Mouse (Mus musculus): Measurements from ENCODE around the gene Itga9. TPM values are rescaled to one million over a fixed set of nuclear protein-coding genes. Genes with fewer than 3 reads are reported as not detected.

The Itga9 gene
- polyA plus RNA-seq, 1 experiment from 2014 or later, result 8.3 TPM

DNA sequence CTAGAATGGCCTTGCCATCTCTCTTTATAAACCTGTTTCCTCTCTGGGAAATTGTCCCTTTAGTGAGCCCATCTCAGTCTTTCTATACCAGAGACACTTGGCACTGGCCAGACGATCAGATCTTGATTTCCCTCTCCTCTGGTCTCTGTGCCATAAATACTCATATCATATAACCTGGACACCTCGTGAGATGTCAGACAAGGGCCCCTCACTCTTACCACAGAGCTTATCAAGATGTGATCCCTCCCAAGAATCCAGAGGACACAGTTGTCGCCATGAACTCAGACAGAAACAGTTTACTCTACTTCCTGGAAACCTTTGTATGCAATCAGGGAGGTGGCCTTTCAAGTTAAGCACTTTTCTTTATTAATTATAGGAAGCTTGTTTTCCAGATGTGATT is 127.1 kb downstream of the Itga9 start:
- Histone ChIP-seq H3K4me2 (no peak overlapping the region), H3K27ac (ENCODE audit: low read depth, low read length) (no peak overlapping the region), H3K4me1 (ENCODE audit: control insufficient read depth, insufficient read depth, low read length) (peaks cover 37% of the 10 kb centered on the region), H3K27me3 (ENCODE audit: control insufficient read depth, insufficient read depth, low read length) (no peaks in the 10 kb centered on the region), H3K36me3 (ENCODE audit: control insufficient read depth, insufficient read depth, low read length) (no peaks in the 10 kb centered on the region), H3K9ac (ENCODE audit: low read depth, low read length) (no peak overlapping the region), H3K4me3 (ENCODE audit: low read depth, low read length) (no peak overlapping the region), H3K9me3 (replicated peaks; ENCODE audit: control insufficient read depth, low read length) (no peaks in the 10 kb centered on the region)
- no peak for ATAC-seq (replicated peaks; ENCODE audit: insufficient number of reproducible peaks, low FRiP score, low TSS enrichment)
- 45% methylated on average over 3 of the region's 3 CpGs for WGBS (ENCODE audit: insufficient replicate concordance)

DNA sequence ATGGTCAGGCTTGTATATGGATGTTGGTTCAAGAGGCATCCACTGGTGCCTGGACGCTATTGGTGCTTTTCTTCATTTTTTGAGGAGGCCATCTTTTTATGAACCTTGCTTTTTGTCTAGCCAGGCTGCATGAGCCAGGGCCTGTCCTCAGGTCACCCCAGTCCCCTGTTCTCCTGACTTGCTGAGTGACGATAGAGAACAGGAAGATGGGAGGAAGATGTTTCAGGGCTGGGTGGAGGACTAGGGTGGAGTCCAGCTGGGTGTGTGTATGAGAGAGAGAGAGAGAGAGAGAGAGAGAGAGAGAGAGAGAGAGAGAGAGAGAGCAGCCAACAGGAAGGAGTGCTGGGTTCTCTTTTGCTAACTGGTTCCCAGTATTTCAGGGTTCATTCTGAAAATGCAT is 130.6 kb downstream of the Itga9 start:
- H3K27ac ChIP-seq (ENCODE audit: low read depth, low read length), result no peak overlapping the region
- H3K27me3 ChIP-seq (ENCODE audit: control insufficient read depth, insufficient read depth, low read length), result no peaks in the 10 kb centered on the region
- H3K9me3 ChIP-seq (replicated peaks; ENCODE audit: control insufficient read depth, low read length), result no peaks in the 10 kb centered on the region
- no peak for ATAC-seq (replicated peaks; ENCODE audit: insufficient number of reproducible peaks, low FRiP score, low TSS enrichment)
- no peaks in the 10 kb centered on the region for H3K36me3 ChIP-seq (ENCODE audit: control insufficient read depth, insufficient read depth, low read length)
- no peak overlapping the region for H3K4me2 ChIP-seq
- 63% methylated on average over 2 of the region's 2 CpGs for WGBS (ENCODE audit: insufficient replicate concordance)
- no peak overlapping the region for H3K9ac ChIP-seq (ENCODE audit: low read depth, low read length)
- peaks cover 21% of the 10 kb centered on the region for H3K4me1 ChIP-seq (ENCODE audit: control insufficient read depth, insufficient read depth, low read length)
- no peak overlapping the region for H3K4me3 ChIP-seq (ENCODE audit: low read depth, low read length)

DNA sequence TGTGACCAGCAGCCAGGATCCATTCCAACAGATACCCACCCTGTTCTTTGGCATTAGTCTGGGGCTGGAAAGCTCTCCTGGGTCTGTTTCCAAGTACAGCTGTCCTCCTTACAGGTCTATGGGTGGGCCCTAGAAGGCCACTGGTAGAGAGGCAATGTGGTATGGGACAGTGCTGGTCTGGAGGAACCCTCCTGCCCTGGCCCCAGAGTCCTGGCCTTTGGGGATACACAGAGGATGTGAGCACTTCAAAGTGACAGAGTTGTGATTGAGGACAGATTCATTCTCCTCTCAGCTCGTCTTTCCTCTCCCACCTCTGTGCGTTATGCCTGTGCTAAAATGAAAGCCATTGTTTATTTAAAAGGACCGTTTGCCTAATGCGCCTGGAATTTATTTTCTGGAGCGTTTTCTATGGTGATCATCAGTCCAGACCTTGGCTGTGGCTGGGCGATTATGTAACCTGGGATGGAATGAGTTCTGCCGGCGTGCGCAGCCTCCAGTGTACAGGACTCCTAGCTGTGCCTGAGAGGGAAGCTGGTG is 131.2 kb downstream of the Itga9 start:
- Histone ChIP-seq H3K27me3 (ENCODE audit: control insufficient read depth, insufficient read depth, low read length) (no peaks in the 10 kb centered on the region), H3K36me3 (ENCODE audit: control insufficient read depth, insufficient read depth, low read length) (no peaks in the 10 kb centered on the region), H3K27ac (ENCODE audit: low read depth, low read length) (no peak overlapping the region), H3K4me1 (ENCODE audit: control insufficient read depth, insufficient read depth, low read length) (peaks cover 19% of the 10 kb centered on the region), H3K9me3 (replicated peaks; ENCODE audit: control insufficient read depth, low read length) (no peaks in the 10 kb centered on the region), H3K9ac (ENCODE audit: low read depth, low read length) (no peak overlapping the region), H3K4me2 (no peak overlapping the region), H3K4me3 (ENCODE audit: low read depth, low read length) (no peak overlapping the region)
- WGBS (ENCODE audit: insufficient replicate concordance), result 41% methylated on average over 9 of the region's 9 CpGs
- ATAC-seq (replicated peaks; ENCODE audit: insufficient number of reproducible peaks, low FRiP score, low TSS enrichment), result peak; percentile 50; the same call in 1 of the 2 replicates

DNA sequence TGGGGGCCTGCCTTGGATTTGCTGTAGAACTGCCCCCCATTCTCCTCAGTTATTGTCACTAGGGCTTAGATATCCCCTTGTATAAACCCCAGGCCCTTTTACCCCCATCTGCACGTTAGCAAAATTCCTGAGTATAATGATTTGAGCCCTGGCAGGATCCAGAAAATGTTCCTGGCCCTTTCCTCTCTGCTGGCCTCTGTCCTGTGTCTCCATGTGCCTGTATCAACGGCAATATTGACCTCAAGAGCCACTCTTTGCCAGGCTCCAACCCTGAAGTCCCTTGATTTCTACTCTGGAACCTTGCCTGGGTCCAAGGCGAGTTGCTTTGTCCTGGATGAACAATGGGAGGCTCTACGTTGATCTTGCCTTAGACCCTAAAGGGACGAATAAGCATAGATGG is 131.8 kb downstream of the Itga9 start:
- 82% methylated on average over 5 of the region's 5 CpGs for WGBS (ENCODE audit: insufficient replicate concordance)
- no peak for ATAC-seq (replicated peaks; ENCODE audit: insufficient number of reproducible peaks, low FRiP score, low TSS enrichment)
- no peak overlapping the region for H3K4me2 ChIP-seq
- H3K27me3 ChIP-seq (ENCODE audit: control insufficient read depth, insufficient read depth, low read length), result no peaks in the 10 kb centered on the region
- H3K36me3 ChIP-seq (ENCODE audit: control insufficient read depth, insufficient read depth, low read length), result no peaks in the 10 kb centered on the region
- H3K4me1 ChIP-seq (ENCODE audit: control insufficient read depth, insufficient read depth, low read length), result peaks cover 19% of the 10 kb centered on the region
- no peaks in the 10 kb centered on the region for H3K9me3 ChIP-seq (replicated peaks; ENCODE audit: control insufficient read depth, low read length)
- no peak overlapping the region for H3K4me3 ChIP-seq (ENCODE audit: low read depth, low read length)
- no peak overlapping the region for H3K9ac ChIP-seq (ENCODE audit: low read depth, low read length)
- no peak overlapping the region for H3K27ac ChIP-seq (ENCODE audit: low read depth, low read length)

DNA sequence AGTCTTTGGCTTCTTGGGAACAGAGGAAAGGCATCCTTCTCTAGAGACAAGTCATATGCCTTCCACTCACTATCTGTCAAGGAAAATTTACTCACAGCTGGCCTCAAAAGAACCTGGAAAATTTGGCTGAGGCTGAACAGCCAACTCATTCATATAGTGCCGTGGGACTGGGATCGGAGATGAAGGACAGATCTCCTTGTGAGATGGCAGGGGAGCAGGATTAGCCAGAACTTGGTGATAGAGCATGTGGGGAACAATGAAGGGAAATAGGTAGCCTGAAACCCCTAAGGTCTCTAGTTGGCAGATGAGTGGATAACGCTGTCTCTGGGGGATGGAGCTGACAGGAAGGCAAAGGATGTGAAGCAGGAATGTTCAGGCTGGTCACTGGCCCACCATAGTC is 132.6 kb downstream of the Itga9 start:
- Histone ChIP-seq H3K9me3 (replicated peaks; ENCODE audit: control insufficient read depth, low read length) (no peaks in the 10 kb centered on the region), H3K9ac (ENCODE audit: low read depth, low read length) (no peak overlapping the region), H3K4me1 (ENCODE audit: control insufficient read depth, insufficient read depth, low read length) (peaks cover 16% of the 10 kb centered on the region), H3K27ac (ENCODE audit: low read depth, low read length) (no peak overlapping the region), H3K27me3 (ENCODE audit: control insufficient read depth, insufficient read depth, low read length) (no peaks in the 10 kb centered on the region), H3K4me3 (ENCODE audit: low read depth, low read length) (no peak overlapping the region), H3K36me3 (ENCODE audit: control insufficient read depth, insufficient read depth, low read length) (no peaks in the 10 kb centered on the region), H3K4me2 (no peak overlapping the region)
- ATAC-seq (replicated peaks; ENCODE audit: insufficient number of reproducible peaks, low FRiP score, low TSS enrichment), result no peak
- WGBS (ENCODE audit: insufficient replicate concordance), result 69% methylated on average over 3 of the region's 3 CpGs

DNA sequence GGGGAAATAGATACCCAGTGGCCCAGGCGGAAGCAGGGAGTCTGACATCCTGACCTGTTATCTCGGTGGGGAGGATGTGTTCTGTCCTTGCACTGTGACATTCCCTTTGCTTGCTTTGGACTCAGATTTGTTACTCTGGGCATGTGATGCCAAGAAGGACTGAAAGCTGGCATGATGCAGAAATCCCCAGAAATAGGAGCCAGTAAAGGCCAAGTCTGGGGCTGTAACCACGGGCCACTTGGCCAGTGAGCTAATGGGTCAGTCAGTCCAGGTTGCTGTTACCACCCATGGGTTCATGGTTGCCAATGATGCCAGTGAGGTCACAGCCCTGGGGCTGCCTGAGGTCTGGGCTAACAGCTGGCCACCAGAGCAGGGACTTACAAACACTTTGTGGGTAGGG is 133.2 kb downstream of the Itga9 start:
- peaks cover 16% of the 10 kb centered on the region for H3K4me1 ChIP-seq (ENCODE audit: control insufficient read depth, insufficient read depth, low read length)
- H3K36me3 ChIP-seq (ENCODE audit: control insufficient read depth, insufficient read depth, low read length), result no peaks in the 10 kb centered on the region
- H3K27ac ChIP-seq (ENCODE audit: low read depth, low read length), result no peak overlapping the region
- no peaks in the 10 kb centered on the region for H3K9me3 ChIP-seq (replicated peaks; ENCODE audit: control insufficient read depth, low read length)
- WGBS (ENCODE audit: insufficient replicate concordance), result 61% methylated on average over 3 of the region's 3 CpGs
- no peaks in the 10 kb centered on the region for H3K27me3 ChIP-seq (ENCODE audit: control insufficient read depth, insufficient read depth, low read length)
- no peak overlapping the region for H3K4me3 ChIP-seq (ENCODE audit: low read depth, low read length)
- no peak overlapping the region for H3K4me2 ChIP-seq
- no peak overlapping the region for H3K9ac ChIP-seq (ENCODE audit: low read depth, low read length)
- no peak for ATAC-seq (replicated peaks; ENCODE audit: insufficient number of reproducible peaks, low FRiP score, low TSS enrichment)

DNA sequence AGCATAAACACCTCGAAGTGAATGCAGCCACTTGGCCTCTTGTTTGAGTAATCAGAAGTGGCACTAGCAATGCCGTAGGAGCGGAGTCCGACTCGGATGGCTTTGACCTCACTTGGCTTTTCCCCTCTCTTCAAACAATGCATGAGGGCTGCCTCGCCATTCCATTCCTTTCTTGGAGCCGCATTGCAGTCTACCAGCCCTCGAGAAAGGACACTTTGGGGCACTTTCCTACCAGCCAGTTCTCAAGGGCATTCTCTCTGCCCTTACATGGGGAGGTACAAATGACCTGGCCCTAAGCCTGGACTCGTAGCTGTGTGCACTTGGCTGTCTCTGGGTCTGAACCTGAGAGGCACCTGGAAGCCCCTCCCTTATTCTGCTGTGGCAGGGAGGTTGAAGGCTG is 134.8 kb downstream of the Itga9 start:
- no peaks in the 10 kb centered on the region for H3K9me3 ChIP-seq (replicated peaks; ENCODE audit: control insufficient read depth, low read length)
- no peak; the same call in 1 of the 2 replicates for ATAC-seq (replicated peaks; ENCODE audit: insufficient number of reproducible peaks, low FRiP score, low TSS enrichment)
- H3K27ac ChIP-seq (ENCODE audit: low read depth, low read length), result no peak overlapping the region
- H3K4me1 ChIP-seq (ENCODE audit: control insufficient read depth, insufficient read depth, low read length), result peaks cover 16% of the 10 kb centered on the region
- H3K36me3 ChIP-seq (ENCODE audit: control insufficient read depth, insufficient read depth, low read length), result no peaks in the 10 kb centered on the region; the same call in 1 of the 2 replicates
- no peak overlapping the region for H3K4me2 ChIP-seq
- no peak overlapping the region for H3K9ac ChIP-seq (ENCODE audit: low read depth, low read length)
- no peak overlapping the region for H3K4me3 ChIP-seq (ENCODE audit: low read depth, low read length)
- WGBS (ENCODE audit: insufficient replicate concordance), result 66% methylated on average over 9 of the region's 9 CpGs
- H3K27me3 ChIP-seq (ENCODE audit: control insufficient read depth, insufficient read depth, low read length), result no peaks in the 10 kb centered on the region

DNA sequence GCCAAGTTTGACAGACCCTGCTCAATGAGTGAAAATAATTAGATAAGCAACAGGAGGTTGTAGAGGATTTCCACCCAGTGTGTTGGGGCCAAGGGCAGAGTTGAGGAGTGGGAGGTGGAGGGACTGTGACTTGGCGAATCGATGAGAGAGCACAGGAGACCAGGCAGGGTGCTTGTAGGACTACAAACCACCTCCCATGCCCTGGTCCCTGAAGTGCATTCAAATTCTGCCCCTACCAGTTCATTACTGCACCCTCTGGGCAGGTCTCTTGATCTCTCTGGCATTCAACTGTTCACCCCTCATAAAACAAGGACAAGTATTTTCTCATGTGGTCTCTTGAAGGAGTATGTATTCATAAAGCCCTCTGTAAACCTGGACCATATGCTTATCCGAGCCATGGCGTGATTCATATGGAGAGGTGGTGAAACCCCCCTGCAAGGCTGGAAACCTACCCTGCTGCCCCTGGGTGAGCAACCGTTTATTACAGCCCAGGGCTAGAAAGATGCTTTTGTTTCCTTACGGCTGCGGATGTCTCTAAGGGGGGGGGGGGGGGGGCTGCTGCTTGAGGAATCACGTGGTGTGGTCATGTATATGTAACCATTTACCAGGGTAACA is 143.0 kb downstream of the Itga9 start:
- Histone ChIP-seq H3K4me2 (no peak overlapping the region), H3K27ac (ENCODE audit: low read depth, low read length) (no peak overlapping the region), H3K4me3 (ENCODE audit: low read depth, low read length) (no peak overlapping the region), H3K36me3 (ENCODE audit: control insufficient read depth, insufficient read depth, low read length) (no peaks in the 10 kb centered on the region; the same call in 1 of the 2 replicates), H3K4me1 (ENCODE audit: control insufficient read depth, insufficient read depth, low read length) (no peaks in the 10 kb centered on the region), H3K9ac (ENCODE audit: low read depth, low read length) (no peak overlapping the region), H3K9me3 (replicated peaks; ENCODE audit: control insufficient read depth, low read length) (no peaks in the 10 kb centered on the region), H3K27me3 (ENCODE audit: control insufficient read depth, insufficient read depth, low read length) (no peaks in the 10 kb centered on the region)
- WGBS (ENCODE audit: insufficient replicate concordance), result 77% methylated on average over 8 of the region's 8 CpGs
- no peak for ATAC-seq (replicated peaks; ENCODE audit: insufficient number of reproducible peaks, low FRiP score, low TSS enrichment)

DNA sequence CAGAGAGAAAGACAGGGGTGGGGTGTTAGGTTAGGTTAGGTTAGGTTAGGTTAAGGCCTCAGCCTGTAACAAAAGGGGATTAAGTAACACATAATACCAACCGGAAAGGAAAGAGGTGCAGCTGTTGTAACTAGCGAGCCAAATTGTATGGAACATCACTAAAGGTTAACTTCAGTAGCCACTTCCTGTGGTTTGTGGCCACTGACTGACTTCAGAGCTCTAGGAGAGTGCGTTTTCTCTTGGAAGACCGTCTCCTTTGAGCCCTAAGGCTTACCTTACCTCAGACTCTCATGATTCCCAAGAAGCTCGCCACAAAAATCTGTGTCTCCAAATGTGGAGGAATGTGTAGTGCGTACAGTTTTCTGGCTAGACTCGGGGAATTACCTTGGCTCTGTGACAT is 144.3 kb downstream of the Itga9 start:
- H3K27ac ChIP-seq (ENCODE audit: low read depth, low read length), result no peak overlapping the region
- no peak overlapping the region for H3K4me3 ChIP-seq (ENCODE audit: low read depth, low read length)
- H3K9ac ChIP-seq (ENCODE audit: low read depth, low read length), result no peak overlapping the region
- H3K4me1 ChIP-seq (ENCODE audit: control insufficient read depth, insufficient read depth, low read length), result no peaks in the 10 kb centered on the region
- H3K36me3 ChIP-seq (ENCODE audit: control insufficient read depth, insufficient read depth, low read length), result no peaks in the 10 kb centered on the region
- H3K9me3 ChIP-seq (replicated peaks; ENCODE audit: control insufficient read depth, low read length), result no peaks in the 10 kb centered on the region
- no peak for ATAC-seq (replicated peaks; ENCODE audit: insufficient number of reproducible peaks, low FRiP score, low TSS enrichment)
- WGBS (ENCODE audit: insufficient replicate concordance), result 74% methylated on average over 7 of the region's 7 CpGs
- H3K4me2 ChIP-seq, result no peak overlapping the region
- no peaks in the 10 kb centered on the region for H3K27me3 ChIP-seq (ENCODE audit: control insufficient read depth, insufficient read depth, low read length)
